Mouse (Mus musculus) midbrain, embryonic 16.5 days (tissue): ENCODE measurements at regions not wholly inside any gene's neighbourhood (a gene's known extent, or its start where the extent isn't known, plus 50 kb on each side); places are given as distances from the start of the nearest gene placed in this dataset.

Experiments
- ATAC-seq: fragments of 200-750 bp; cut with Nextera tagmentation; 2 replicates; pipeline ENCODE4 v1.8.0; 2017; ENCODE audit warnings: moderate TSS enrichment
- H3K27ac ChIP-seq: fragments of 300-500 bp; sonication (generic); 2 replicates; pipeline ENCODE4 v1.5.1; 2014; ENCODE audit warnings: mild to moderate bottlenecking, low read length, mixed read lengths
- H3K27me3 ChIP-seq: fragments of 300-500 bp; sonication (generic); 2 replicates; pipeline ENCODE4 v1.6.1; 2014; ENCODE audit warnings: low read depth, low read length, mixed read lengths; ENCODE audit not compliant: control insufficient read depth, insufficient read depth
- H3K36me3 ChIP-seq: fragments of 300-500 bp; sonication (generic); 2 replicates; pipeline ENCODE4 v1.6.1; 2014; ENCODE audit warnings: mild to moderate bottlenecking, low read length, moderate library complexity, mixed read lengths; ENCODE audit not compliant: control insufficient read depth, insufficient read depth
- H3K4me1 ChIP-seq: fragments of 300-500 bp; sonication (generic); 2 replicates; pipeline ENCODE4 v1.6.1; 2014; ENCODE audit warnings: mild to moderate bottlenecking, low read length, mixed read lengths; ENCODE audit not compliant: control insufficient read depth, insufficient read depth
- H3K4me2 ChIP-seq: fragments of 300-500 bp; sonication (generic); 2 replicates; pipeline ENCODE4 v1.6.1; 2014; ENCODE audit warnings: mild to moderate bottlenecking, low read length, mixed read lengths
- H3K4me3 ChIP-seq: fragments of 300-500 bp; sonication (generic); 2 replicates; pipeline ENCODE4 v1.5.1; 2014; ENCODE audit warnings: low read depth, mild to moderate bottlenecking, low read length, moderate library complexity, mixed read lengths
- H3K9ac ChIP-seq: fragments of 300-500 bp; sonication (generic); 2 replicates; pipeline ENCODE4 v1.6.1; 2014; ENCODE audit warnings: low read depth, low read length, mixed read lengths
- H3K9me3 ChIP-seq: fragments of 300-500 bp; sonication (generic); replicated peaks from 2 replicates; pipeline ENCODE4 v1.6.1; 2014; ENCODE audit warnings: mild to moderate bottlenecking, low read length, mixed read lengths; ENCODE audit not compliant: control insufficient read depth, poor library complexity, severe bottlenecking
- WGBS: fragments of 180-500 bp; shearing (Covaris S2); extraction: QIAGEN DNeasy Blood & Tissue Kit; methylation state at CpG from one replicate; pipeline ENCODE4 v1.1.7; 2014; 5-methylcytosine and 5-hydroxymethylcytosine counted together

- H3K27me3 ChIP-seq, result no peaks in the 10 kb centered on the region
- H3K9ac ChIP-seq, result no peak overlapping the region
- no peaks in the 10 kb centered on the region for H3K9me3 ChIP-seq
- H3K36me3 ChIP-seq, result no peaks in the 10 kb centered on the region
- 70% methylated on average over 4 of the region's 4 CpGs for WGBS
- H3K4me1 ChIP-seq, result no peaks in the 10 kb centered on the region
- 0 out of 2 replicates have a peak overlapping the region, but pooled peaks have one; percentile 8 for H3K27ac ChIP-seq
- no peak overlapping the region for H3K4me2 ChIP-seq
- H3K4me3 ChIP-seq, result no peak overlapping the region
- no peak for ATAC-seq
Observed at GRCm38 (mm10) chr17:9845451-9846075, 176.0 kb upstream of the Pabpc6 start.

GRCm38 (mm10) chr17:9841103-9841502 lies 171.6 kb upstream of the Pabpc6 start:
- Histone ChIP-seq H3K4me1 (no peaks in the 10 kb centered on the region), H3K36me3 (no peaks in the 10 kb centered on the region), H3K4me3 (no peak overlapping the region), H3K4me2 (no peak overlapping the region), H3K27me3 (no peaks in the 10 kb centered on the region), H3K9ac (no peak overlapping the region), H3K27ac (no peak overlapping the region), H3K9me3 (no peaks in the 10 kb centered on the region)
- ATAC-seq, result no peak
- 78% methylated on average over 2 of the region's 2 CpGs for WGBS

GRCm38 (mm10) chr17:9839256-9839655 lies 169.7 kb upstream of the Pabpc6 start:
- Histone ChIP-seq H3K27me3 (no peaks in the 10 kb centered on the region), H3K36me3 (no peaks in the 10 kb centered on the region), H3K27ac (no peak overlapping the region), H3K4me2 (no peak overlapping the region), H3K4me3 (no peak overlapping the region), H3K9me3 (no peaks in the 10 kb centered on the region), H3K4me1 (no peaks in the 10 kb centered on the region), H3K9ac (no peak overlapping the region)
- 81% methylated on average over 7 of the region's 7 CpGs for WGBS
- ATAC-seq, result no peak

- Histone ChIP-seq H3K27me3 (no peaks in the 10 kb centered on the region), H3K36me3 (no peaks in the 10 kb centered on the region), H3K9ac (no peak overlapping the region), H3K4me1 (no peaks in the 10 kb centered on the region), H3K9me3 (no peaks in the 10 kb centered on the region; the same call in 1 of the 2 replicates), H3K27ac (no peak overlapping the region), H3K4me2 (no peak overlapping the region), H3K4me3 (no peak overlapping the region)
- WGBS, result 74% methylated on average over 7 of the region's 7 CpGs
- no peak for ATAC-seq
Observed at GRCm38 (mm10) chr17:9836995-9837842, 167.7 kb upstream of the Pabpc6 start.

- Histone ChIP-seq H3K4me1 (no peaks in the 10 kb centered on the region), H3K27ac (no peak overlapping the region), H3K9me3 (no peaks in the 10 kb centered on the region; the same call in 1 of the 2 replicates), H3K4me2 (no peak overlapping the region), H3K4me3 (no peak overlapping the region), H3K36me3 (no peaks in the 10 kb centered on the region), H3K9ac (no peak overlapping the region), H3K27me3 (no peaks in the 10 kb centered on the region)
- WGBS, result 85% methylated on average over 5 of the region's 5 CpGs
- ATAC-seq, result no peak
Observed at GRCm38 (mm10) chr17:9829895-9830294, 160.4 kb upstream of the Pabpc6 start.

- H3K36me3 ChIP-seq, result no peaks in the 10 kb centered on the region
- H3K9me3 ChIP-seq, result 0 out of 2 replicates have a peak, but pooled peaks cover 2% of the 10 kb centered on the region
- H3K4me2 ChIP-seq, result no peak overlapping the region
- no peak for ATAC-seq
- no peaks in the 10 kb centered on the region for H3K4me1 ChIP-seq
- WGBS, result 97% methylated on average over 4 of the region's 4 CpGs
- no peak overlapping the region for H3K9ac ChIP-seq
- no peaks in the 10 kb centered on the region for H3K27me3 ChIP-seq
- no peak overlapping the region for H3K27ac ChIP-seq
- H3K4me3 ChIP-seq, result no peak overlapping the region
Observed at GRCm38 (mm10) chr17:9821358-9821757, 151.8 kb upstream of the Pabpc6 start.

GRCm38 (mm10) chr17:9817056-9817455 lies 147.5 kb upstream of the Pabpc6 start:
- Histone ChIP-seq H3K9ac (no peak overlapping the region), H3K27me3 (no peaks in the 10 kb centered on the region), H3K4me3 (no peak overlapping the region), H3K36me3 (no peaks in the 10 kb centered on the region), H3K27ac (no peak overlapping the region), H3K4me2 (no peak overlapping the region), H3K4me1 (no peaks in the 10 kb centered on the region), H3K9me3 (0 out of 2 replicates have a peak, but pooled peaks cover 2% of the 10 kb centered on the region)
- no peak for ATAC-seq

GRCm38 (mm10) chr17:9797069-9797468 lies 127.6 kb upstream of the Pabpc6 start:
- no peaks in the 10 kb centered on the region for H3K9me3 ChIP-seq
- no peak overlapping the region for H3K4me3 ChIP-seq
- H3K27me3 ChIP-seq, result no peaks in the 10 kb centered on the region; the same call in 1 of the 2 replicates
- WGBS, result 76% methylated on average over 8 of the region's 8 CpGs
- H3K36me3 ChIP-seq, result no peaks in the 10 kb centered on the region
- H3K4me2 ChIP-seq, result no peak overlapping the region
- no peak overlapping the region for H3K27ac ChIP-seq
- H3K4me1 ChIP-seq, result peaks cover 4% of the 10 kb centered on the region; the same call in 1 of the 2 replicates
- no peak overlapping the region for H3K9ac ChIP-seq
- ATAC-seq, result no peak
